Comparison of ENCODE assay signal across 25 mouse cellular contexts in genomic region chr14:71228894-71229446, GRCm38 (mm10).
"Had no signal": no experiment of that assay in that cellular context is flagged by ENCODE, and none has a peak within 500 bp of the region (broad histone marks: within the 10 kb centered on the region; RNA-seq: fewer than 3 reads in every experiment).

No protein-coding gene starts in this region.

- ATAC-seq: liver, embryonic 12.5 days had no signal

- H3K36me3 ChIP-seq: limb, embryonic 10.5 days; limb, embryonic 13.5 days; liver, embryonic 12.5 days; liver, embryonic 15.5 days; lung, embryonic 15.5 days; midbrain, embryonic 10.5 days; neural tube, embryonic 13.5 days had no signal

- H3K4me1 ChIP-seq: limb, embryonic 13.5 days; midbrain, embryonic 10.5 days; neural tube, embryonic 13.5 days had no signal

- H3K27ac ChIP-seq: limb, embryonic 10.5 days; limb, embryonic 13.5 days; liver, embryonic 12.5 days; liver, embryonic 15.5 days; lung, embryonic 15.5 days; midbrain, embryonic 10.5 days; neural tube, embryonic 13.5 days; stomach, postnatal 0 days had no signal

- H3K9ac ChIP-seq: limb, embryonic 13.5 days; liver, embryonic 12.5 days; liver, embryonic 15.5 days; lung, embryonic 15.5 days; neural tube, embryonic 13.5 days had no signal

- H3K9me3 ChIP-seq: limb, embryonic 10.5 days; limb, embryonic 13.5 days; liver, embryonic 12.5 days; liver, embryonic 15.5 days; lung, embryonic 15.5 days; megakaryocyte, embryonic 14.5 days; midbrain, embryonic 10.5 days; neural tube, embryonic 13.5 days had no signal

- DNase-seq: kidney, adult 18-20 months; kidney, adult 9 months; kidney, postnatal 14 days; kidney, postnatal 4 days; liver; lung, adult 18-20 months; lung, postnatal 10 days; lung, postnatal 36 days; midbrain, embryonic 14.5 days; right cerebral cortex, adult 18-20 months; right cerebral cortex, postnatal 14 days; right cerebral cortex, postnatal 4 days; thymus, adult 2 months; thymus, postnatal 14 days; thymus, postnatal 4 days had no signal

- H3K27me3 ChIP-seq: liver, embryonic 12.5 days; liver, embryonic 15.5 days; lung, embryonic 15.5 days; megakaryocyte, embryonic 14.5 days; neural tube, embryonic 13.5 days had no signal

- H3K4me3 ChIP-seq: limb, embryonic 10.5 days; limb, embryonic 13.5 days; liver, embryonic 12.5 days; liver, embryonic 15.5 days; lung, embryonic 15.5 days; megakaryocyte, embryonic 14.5 days; midbrain, embryonic 10.5 days; myocyte; neural tube, embryonic 13.5 days had no signal

- H3K4me2 ChIP-seq: limb, embryonic 13.5 days; liver, embryonic 15.5 days; lung, embryonic 15.5 days; neural tube, embryonic 13.5 days had no signal
